Mouse (Mus musculus): Measurements from ENCODE around the gene Cdc14a. TPM values are rescaled to one million over a fixed set of nuclear protein-coding genes. Genes with fewer than 3 reads are reported as not detected.
A peak's percentile ranks its signal among the peaks of the same experiment; 100 is the strongest.

Gene Cdc14a
- 4.0 and 5.8 TPM in 2 replicates for polyA plus RNA-seq (2015; fragmentation: Nextera tagmentation; extraction: Ambion mirVana)

- H3K27ac ChIP-seq (ENCODE audit: low read length), result peak within 1 kb of the TSS; percentile 83
- under 1% methylated on average over 60 of the region's 64 CpGs for WGBS
- peaks cover 12% of the 10 kb centered on the region for H3K4me1 ChIP-seq (ENCODE audit: control insufficient read depth, insufficient read depth, low read length)
- peak within 1 kb of the TSS; percentile 88 for H3K9ac ChIP-seq (ENCODE audit: low read depth, low read length)
- peak within 1 kb of the TSS; percentile 92 for H3K4me3 ChIP-seq (ENCODE audit: low read depth, low read length)
- H3K36me3 ChIP-seq (ENCODE audit: control insufficient read depth, insufficient read depth, low read length), result no peaks in the 10 kb centered on the region
- no peaks in the 10 kb centered on the region for H3K9me3 ChIP-seq (replicated peaks; ENCODE audit: control insufficient read depth, low read length, poor library complexity, severe bottlenecking)
- no peaks in the 10 kb centered on the region for H3K27me3 ChIP-seq (ENCODE audit: control insufficient read depth, insufficient read depth, low read depth, low read length)
- H3K4me2 ChIP-seq (ENCODE audit: low read length), result peak within 1 kb of the TSS; percentile 99
- peak; percentile 92 for ATAC-seq
Observed at GRCm38 (mm10) chr3:116423353-116424159, at the start of gene Cdc14a. TSS of gene Cdc14a (minus strand) at chr3:116424032.

- H3K9ac ChIP-seq (ENCODE audit: low read depth, low read length), result no peak overlapping the region
- no peak overlapping the region for H3K4me2 ChIP-seq (ENCODE audit: low read length)
- no peak for ATAC-seq
- no peak overlapping the region for H3K27ac ChIP-seq (ENCODE audit: low read length)
- no peaks in the 10 kb centered on the region for H3K9me3 ChIP-seq (replicated peaks; ENCODE audit: control insufficient read depth, low read length, poor library complexity, severe bottlenecking)
- no peak overlapping the region for H3K4me3 ChIP-seq (ENCODE audit: low read depth, low read length)
- no peaks in the 10 kb centered on the region for H3K4me1 ChIP-seq (ENCODE audit: control insufficient read depth, insufficient read depth, low read length)
- 91% methylated on average over 12 of the region's 12 CpGs for WGBS
- H3K36me3 ChIP-seq (ENCODE audit: control insufficient read depth, insufficient read depth, low read length), result no peaks in the 10 kb centered on the region
- H3K27me3 ChIP-seq (ENCODE audit: control insufficient read depth, insufficient read depth, low read depth, low read length), result no peaks in the 10 kb centered on the region
Observed at GRCm38 (mm10) chr3:116465709-116466108, 41.9 kb upstream of the Cdc14a start.

GRCm38 (mm10) chr3:116464318-116464717, 40.5 kb upstream of the Cdc14a start:
- 39% methylated on average over 2 of the region's 2 CpGs for WGBS
- ATAC-seq, result no peak

GRCm38 (mm10) chr3:116461053-116461452, 37.2 kb upstream of the Cdc14a start:
- Histone ChIP-seq H3K4me1 (ENCODE audit: control insufficient read depth, insufficient read depth, low read length) (no peaks in the 10 kb centered on the region), H3K9ac (ENCODE audit: low read depth, low read length) (no peak overlapping the region), H3K27ac (ENCODE audit: low read length) (no peak overlapping the region), H3K27me3 (ENCODE audit: control insufficient read depth, insufficient read depth, low read depth, low read length) (no peaks in the 10 kb centered on the region), H3K4me2 (ENCODE audit: low read length) (no peak overlapping the region), H3K4me3 (ENCODE audit: low read depth, low read length) (no peak overlapping the region), H3K36me3 (ENCODE audit: control insufficient read depth, insufficient read depth, low read length) (no peaks in the 10 kb centered on the region), H3K9me3 (replicated peaks; ENCODE audit: control insufficient read depth, low read length, poor library complexity, severe bottlenecking) (no peaks in the 10 kb centered on the region)
- ATAC-seq, result no peak
- WGBS, result 82% methylated on average over 4 of the region's 4 CpGs

More at GRCm38 (mm10) chr3:116464318-116464717, 40.5 kb upstream of the Cdc14a start:
- no peak overlapping the region for H3K4me2 ChIP-seq (ENCODE audit: low read length)
- H3K4me3 ChIP-seq (ENCODE audit: low read depth, low read length), result no peak overlapping the region
- H3K9me3 ChIP-seq (replicated peaks; ENCODE audit: control insufficient read depth, low read length, poor library complexity, severe bottlenecking), result no peaks in the 10 kb centered on the region
- H3K27ac ChIP-seq (ENCODE audit: low read length), result no peak overlapping the region
- no peaks in the 10 kb centered on the region for H3K4me1 ChIP-seq (ENCODE audit: control insufficient read depth, insufficient read depth, low read length)
- no peaks in the 10 kb centered on the region for H3K27me3 ChIP-seq (ENCODE audit: control insufficient read depth, insufficient read depth, low read depth, low read length)
- no peak overlapping the region for H3K9ac ChIP-seq (ENCODE audit: low read depth, low read length)
- H3K36me3 ChIP-seq (ENCODE audit: control insufficient read depth, insufficient read depth, low read length), result no peaks in the 10 kb centered on the region

- 83% methylated on average over 1 of the region's 1 CpGs for WGBS
- no peak for ATAC-seq
- H3K9me3 ChIP-seq (replicated peaks; ENCODE audit: control insufficient read depth, low read length, poor library complexity, severe bottlenecking), result no peaks in the 10 kb centered on the region
- no peak overlapping the region for H3K9ac ChIP-seq (ENCODE audit: low read depth, low read length)
- H3K27ac ChIP-seq (ENCODE audit: low read length), result no peak overlapping the region
- H3K36me3 ChIP-seq (ENCODE audit: control insufficient read depth, insufficient read depth, low read length), result no peaks in the 10 kb centered on the region
- no peak overlapping the region for H3K4me2 ChIP-seq (ENCODE audit: low read length)
- no peaks in the 10 kb centered on the region for H3K27me3 ChIP-seq (ENCODE audit: control insufficient read depth, insufficient read depth, low read depth, low read length)
- H3K4me1 ChIP-seq (ENCODE audit: control insufficient read depth, insufficient read depth, low read length), result no peaks in the 10 kb centered on the region
- H3K4me3 ChIP-seq (ENCODE audit: low read depth, low read length), result no peak overlapping the region
Observed at GRCm38 (mm10) chr3:116454529-116454928, 30.7 kb upstream of the Cdc14a start.

GRCm38 (mm10) chr3:116450741-116451140, 26.9 kb upstream of the Cdc14a start:
- Histone ChIP-seq H3K9ac (ENCODE audit: low read depth, low read length) (no peak overlapping the region), H3K4me2 (ENCODE audit: low read length) (no peak overlapping the region), H3K27ac (ENCODE audit: low read length) (no peak overlapping the region), H3K4me1 (ENCODE audit: control insufficient read depth, insufficient read depth, low read length) (no peaks in the 10 kb centered on the region), H3K9me3 (replicated peaks; ENCODE audit: control insufficient read depth, low read length, poor library complexity, severe bottlenecking) (no peaks in the 10 kb centered on the region), H3K27me3 (ENCODE audit: control insufficient read depth, insufficient read depth, low read depth, low read length) (no peaks in the 10 kb centered on the region), H3K4me3 (ENCODE audit: low read depth, low read length) (no peak overlapping the region), H3K36me3 (ENCODE audit: control insufficient read depth, insufficient read depth, low read length) (no peaks in the 10 kb centered on the region)
- WGBS, result 92% methylated on average over 3 of the region's 3 CpGs
- ATAC-seq, result no peak

- H3K36me3 ChIP-seq (ENCODE audit: control insufficient read depth, insufficient read depth, low read length), result no peaks in the 10 kb centered on the region
- no peak overlapping the region for H3K27ac ChIP-seq (ENCODE audit: low read length)
- H3K4me1 ChIP-seq (ENCODE audit: control insufficient read depth, insufficient read depth, low read length), result no peaks in the 10 kb centered on the region
- no peak overlapping the region for H3K4me3 ChIP-seq (ENCODE audit: low read depth, low read length)
- H3K9ac ChIP-seq (ENCODE audit: low read depth, low read length), result no peak overlapping the region
- 87% methylated on average over 9 of the region's 9 CpGs for WGBS
- H3K27me3 ChIP-seq (ENCODE audit: control insufficient read depth, insufficient read depth, low read depth, low read length), result no peaks in the 10 kb centered on the region
- no peak for ATAC-seq
- no peaks in the 10 kb centered on the region for H3K9me3 ChIP-seq (replicated peaks; ENCODE audit: control insufficient read depth, low read length, poor library complexity, severe bottlenecking)
- no peak overlapping the region for H3K4me2 ChIP-seq (ENCODE audit: low read length)
Observed at GRCm38 (mm10) chr3:116444327-116444726, 20.5 kb upstream of the Cdc14a start.

- Histone ChIP-seq H3K4me1 (ENCODE audit: control insufficient read depth, insufficient read depth, low read length) (no peaks in the 10 kb centered on the region), H3K27me3 (ENCODE audit: control insufficient read depth, insufficient read depth, low read depth, low read length) (no peaks in the 10 kb centered on the region), H3K9ac (ENCODE audit: low read depth, low read length) (no peak overlapping the region), H3K4me2 (ENCODE audit: low read length) (no peak overlapping the region), H3K36me3 (ENCODE audit: control insufficient read depth, insufficient read depth, low read length) (no peaks in the 10 kb centered on the region), H3K9me3 (replicated peaks; ENCODE audit: control insufficient read depth, low read length, poor library complexity, severe bottlenecking) (no peaks in the 10 kb centered on the region), H3K4me3 (ENCODE audit: low read depth, low read length) (no peak overlapping the region), H3K27ac (ENCODE audit: low read length) (no peak overlapping the region)
- 100% methylated on average over 1 of the region's 1 CpGs for whole genome bisulfite sequencing
- no peak for ATAC-seq
Observed at GRCm38 (mm10) chr3:116442788-116443187, 19.0 kb upstream of the Cdc14a start.

GRCm38 (mm10) chr3:116441518-116442205, 17.8 kb upstream of the Cdc14a start:
- H3K4me2 ChIP-seq (ENCODE audit: low read length), result no peak overlapping the region
- ATAC-seq, result no peak
- 92% methylated on average over 15 of the region's 15 CpGs for WGBS

More at GRCm38 (mm10) chr3:116441518-116442205, 17.8 kb upstream of the Cdc14a start:
- H3K9me3 ChIP-seq (replicated peaks; ENCODE audit: control insufficient read depth, low read length, poor library complexity, severe bottlenecking), result no peaks in the 10 kb centered on the region
- no peaks in the 10 kb centered on the region for H3K27me3 ChIP-seq (ENCODE audit: control insufficient read depth, insufficient read depth, low read depth, low read length)
- H3K36me3 ChIP-seq (ENCODE audit: control insufficient read depth, insufficient read depth, low read length), result no peaks in the 10 kb centered on the region
- no peak overlapping the region for H3K27ac ChIP-seq (ENCODE audit: low read length)
- H3K9ac ChIP-seq (ENCODE audit: low read depth, low read length), result no peak overlapping the region
- no peaks in the 10 kb centered on the region for H3K4me1 ChIP-seq (ENCODE audit: control insufficient read depth, insufficient read depth, low read length)
- H3K4me3 ChIP-seq (ENCODE audit: low read depth, low read length), result no peak overlapping the region
